Mouse (Mus musculus): ENCODE data around the gene Vmn1r215. TPM values are rescaled to one million over a fixed set of nuclear protein-coding genes. Genes with fewer than 3 reads are reported as not detected.

The Vmn1r215 gene
- polyA plus RNA-seq, 1 experiment from 2014 or later: not detected

DNA sequence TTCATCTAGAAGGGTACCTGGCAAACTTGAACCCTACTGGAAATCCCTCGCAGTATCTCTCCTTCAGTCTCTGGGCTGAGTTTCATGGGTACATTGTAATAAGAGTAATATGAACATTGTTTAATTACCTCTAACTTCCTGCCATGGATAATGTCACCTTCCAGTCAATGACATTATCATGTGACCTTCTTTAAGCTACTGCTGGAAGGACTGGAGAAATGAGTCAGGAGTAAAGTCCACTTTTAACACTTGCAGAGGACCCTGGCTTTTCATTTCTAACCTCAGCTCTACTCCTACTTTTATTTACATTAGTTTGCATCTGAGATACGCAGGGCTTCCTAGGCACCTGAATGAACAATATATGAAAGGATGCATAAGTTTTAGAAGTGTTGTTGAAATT, 52.8 kb downstream of the Vmn1r215 start:
- WGBS: 47% methylated on average over 2 of the region's 2 CpGs
- no peaks in the 10 kb centered on the region for H3K9me3 ChIP-seq (ENCODE audit: control insufficient read depth)
- no peaks in the 10 kb centered on the region for H3K36me3 ChIP-seq (ENCODE audit: control insufficient read depth, insufficient read depth)
- no peak overlapping the region for H3K4me2 ChIP-seq (replicated peaks; ENCODE audit: low read depth)
- H3K4me3 ChIP-seq (ENCODE audit: low read depth, low read length): no peak overlapping the region
- H3K27me3 ChIP-seq (replicated peaks; ENCODE audit: control insufficient read depth, insufficient read depth, low read length): no peaks in the 10 kb centered on the region
- H3K9ac ChIP-seq (ENCODE audit: low read depth, low read length): no peak overlapping the region
- TF ChIP-seq CTCF (IDR thresholded peaks at IDR 0.05; ENCODE audit: low read depth): no peak
- ATAC-seq: peak; percentile 67
- H3K27ac ChIP-seq (ENCODE audit: low read depth, low read length): no peak overlapping the region
- H3K4me1 ChIP-seq (replicated peaks; ENCODE audit: control insufficient read depth, insufficient read depth, low read length): no peaks in the 10 kb centered on the region

Other genes with a start within 250 kb of the Vmn1r215 start
- not detected in 2 replicates for gene Vmn1r210, start 236.7 kb upstream of the Vmn1r215 start, polyA plus RNA-seq (2015; fragmentation: Nextera tagmentation; extraction: Ambion mirVana)
- not detected in 2 replicates for gene Vmn1r211, start 210.5 kb upstream of the Vmn1r215 start, polyA plus RNA-seq (2015; fragmentation: Nextera tagmentation; extraction: Ambion mirVana)
- not detected in 2 replicates for gene Vmn1r212, start 183.8 kb upstream of the Vmn1r215 start, polyA plus RNA-seq (2015; fragmentation: Nextera tagmentation; extraction: Ambion mirVana)
- not detected in 2 replicates for gene Vmn1r213, start 60.4 kb upstream of the Vmn1r215 start, polyA plus RNA-seq (2015; fragmentation: Nextera tagmentation; extraction: Ambion mirVana)
- not detected in 2 replicates for gene Vmn1r214, start 37.6 kb upstream of the Vmn1r215 start, polyA plus RNA-seq (2015; fragmentation: Nextera tagmentation; extraction: Ambion mirVana)
- not detected in 2 replicates for gene Vmn1r217, start 50.2 kb downstream of the Vmn1r215 start, polyA plus RNA-seq (2015; fragmentation: Nextera tagmentation; extraction: Ambion mirVana)
- gene Vmn1r218, start 65.1 kb downstream of the Vmn1r215 start, polyA plus RNA-seq (2015; fragmentation: Nextera tagmentation; extraction: Ambion mirVana): not detected in 2 replicates
- 0.01 and 0.03 TPM in 2 replicates for gene Vmn1r219, start 91.3 kb downstream of the Vmn1r215 start, polyA plus RNA-seq (2015; fragmentation: Nextera tagmentation; extraction: Ambion mirVana)
- not detected in 2 replicates for gene Vmn1r220, start 120.0 kb downstream of the Vmn1r215 start, polyA plus RNA-seq (2015; fragmentation: Nextera tagmentation; extraction: Ambion mirVana)
- gene Vmn1r221, start 146.1 kb downstream of the Vmn1r215 start, polyA plus RNA-seq (2015; fragmentation: Nextera tagmentation; extraction: Ambion mirVana): not detected in 2 replicates
- gene Vmn1r222, start 167.9 kb downstream of the Vmn1r215 start, polyA plus RNA-seq (2015; fragmentation: Nextera tagmentation; extraction: Ambion mirVana): not detected in 2 replicates
- gene Vmn1r223, start 179.1 kb downstream of the Vmn1r215 start, polyA plus RNA-seq (2015; fragmentation: Nextera tagmentation; extraction: Ambion mirVana): not detected in 2 replicates

All from intestine, postnatal 0 days (tissue).